Mouse (Mus musculus) lung, postnatal 36 days (tissue): ENCODE measurements at regions not wholly inside any gene's neighbourhood (a gene's known extent, or its start where the extent isn't known, plus 50 kb on each side); places are given as distances from the start of the nearest gene placed in this dataset.

Experiments used
- DNase-seq: peaks from one replicate; pipeline ENCODE4 v3.0.0; 2022; ENCODE audit warnings: mixed read lengths

GRCm38 (mm10) chr10:55767571-55767970, 339.1 kb upstream of the Msl3l2 start:
- peak; percentile 5 for DNase-seq

DNA sequence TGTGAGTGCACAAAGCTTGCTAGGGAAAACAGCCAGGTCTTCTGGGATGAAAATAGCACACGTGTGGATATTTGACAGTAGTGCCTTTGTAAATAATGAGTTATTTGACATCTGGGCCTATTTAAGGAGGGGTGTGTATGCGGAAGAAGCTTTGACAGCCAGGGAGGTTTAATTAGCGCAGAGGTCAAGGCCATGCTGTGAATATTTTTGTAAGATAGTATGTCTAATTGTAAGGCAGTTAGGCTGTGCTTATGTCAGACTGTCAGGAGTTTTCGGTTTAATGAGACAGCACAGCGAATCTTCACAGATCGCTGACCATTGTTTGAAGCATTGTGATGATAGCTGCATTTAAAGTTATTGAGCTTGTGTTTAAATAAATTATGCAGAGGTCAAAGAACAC, 337.1 kb upstream of the Msl3l2 start:
- DNase-seq: no peak

DNA sequence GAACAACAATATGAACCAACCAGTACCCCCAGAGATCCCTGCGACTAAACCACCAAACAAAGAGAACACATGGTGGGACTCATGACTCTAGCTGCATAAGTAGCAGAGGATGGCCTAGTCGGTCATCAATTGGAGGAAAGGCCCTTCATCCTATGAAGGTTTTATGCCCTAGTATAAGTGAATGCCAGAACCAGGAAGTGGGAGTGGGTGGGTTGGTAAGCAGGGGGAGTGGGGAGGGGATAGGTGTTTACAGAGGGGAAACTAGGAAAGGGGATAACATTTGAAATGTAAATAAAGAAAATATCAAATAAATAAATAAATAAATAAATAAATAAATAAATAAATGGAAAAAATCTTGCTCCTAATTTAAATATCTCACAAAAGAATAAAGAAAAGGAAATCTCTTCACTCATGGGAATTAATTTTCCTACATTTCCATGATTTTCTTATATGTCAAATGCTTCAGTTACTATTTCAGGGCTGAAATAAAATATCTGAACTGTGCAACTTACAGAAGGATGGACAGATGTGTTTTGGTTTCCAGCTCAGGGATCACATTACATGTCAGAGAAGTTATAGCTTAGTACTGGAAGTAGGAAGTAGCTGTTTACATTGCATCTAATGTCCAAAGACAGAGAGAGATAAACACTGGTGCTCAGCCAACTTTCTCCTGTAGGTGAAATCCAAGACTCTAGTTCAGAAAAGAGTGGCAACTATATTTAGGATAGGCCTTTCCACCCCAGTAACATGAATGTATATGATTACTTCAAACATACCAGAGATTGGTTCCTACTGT, 323.8 kb upstream of the Msl3l2 start:
- no peak for DNase-seq

- DNase-seq: no peak
Observed at GRCm38 (mm10) chr10:55813966-55814365, 292.8 kb upstream of the Msl3l2 start.

GRCm38 (mm10) chr10:55851361-55851760, 255.4 kb upstream of the Msl3l2 start:
- no peak for DNase-seq

GRCm38 (mm10) chr10:55892606-55893005, 214.1 kb upstream of the Msl3l2 start:
- DNase-seq: no peak

DNA sequence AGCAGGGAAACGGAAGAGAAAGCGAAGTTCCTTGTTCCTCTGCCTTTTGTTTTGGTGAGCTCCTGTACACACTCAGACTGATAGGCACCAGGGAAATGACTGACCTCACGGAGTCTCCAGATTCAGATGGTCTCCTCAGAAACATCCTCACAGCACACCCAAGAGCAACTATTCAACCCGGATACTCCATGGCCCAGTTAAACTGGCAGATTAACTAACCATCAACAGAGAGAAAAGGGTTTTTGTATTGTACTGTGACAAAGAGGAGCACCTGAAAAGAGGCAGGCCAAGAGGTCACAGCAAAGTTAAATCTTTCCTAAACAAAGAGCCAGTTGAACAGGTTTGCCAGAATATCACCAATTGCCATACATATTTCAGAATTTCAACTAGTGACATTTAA, 177.6 kb upstream of the Msl3l2 start:
- DNase-seq: no peak

DNA sequence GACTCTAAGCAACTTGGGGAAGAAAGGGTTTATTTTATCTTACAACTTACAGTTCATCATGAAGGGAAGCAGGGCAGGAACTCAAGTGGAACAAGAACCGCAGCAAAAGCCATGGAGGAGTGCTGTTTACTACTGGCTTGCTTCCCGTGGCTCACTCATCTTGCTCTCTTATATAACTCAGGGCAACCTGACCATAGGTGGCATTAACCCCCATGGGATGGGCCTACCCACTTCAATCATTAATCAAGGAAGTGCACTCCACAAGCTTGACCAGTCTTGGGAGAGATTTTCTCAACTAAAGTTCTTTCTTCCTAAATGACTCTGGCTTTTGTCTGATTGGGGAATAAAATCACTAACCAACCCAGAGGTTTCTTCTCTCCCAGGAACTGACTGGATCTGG, 172.7 kb upstream of the Msl3l2 start:
- no peak for DNase-seq

DNA sequence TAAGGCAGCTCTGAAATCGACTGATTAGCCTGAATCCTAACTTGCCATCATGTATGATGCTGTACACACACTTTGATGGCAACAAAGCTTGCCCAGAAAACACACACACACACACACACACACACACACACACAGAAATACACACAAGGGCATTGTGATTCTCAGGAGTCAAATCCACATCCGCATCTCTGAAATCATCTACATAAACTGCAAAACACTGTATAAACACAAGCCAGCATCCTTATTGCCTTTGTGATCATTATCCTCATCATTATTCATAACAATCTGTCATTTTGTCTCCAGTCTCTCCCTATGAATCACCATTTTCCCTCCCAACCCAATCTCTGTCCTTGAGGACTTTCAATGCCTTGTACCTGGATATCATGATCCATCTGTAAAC, 171.3 kb upstream of the Msl3l2 start:
- no peak for DNase-seq

DNA sequence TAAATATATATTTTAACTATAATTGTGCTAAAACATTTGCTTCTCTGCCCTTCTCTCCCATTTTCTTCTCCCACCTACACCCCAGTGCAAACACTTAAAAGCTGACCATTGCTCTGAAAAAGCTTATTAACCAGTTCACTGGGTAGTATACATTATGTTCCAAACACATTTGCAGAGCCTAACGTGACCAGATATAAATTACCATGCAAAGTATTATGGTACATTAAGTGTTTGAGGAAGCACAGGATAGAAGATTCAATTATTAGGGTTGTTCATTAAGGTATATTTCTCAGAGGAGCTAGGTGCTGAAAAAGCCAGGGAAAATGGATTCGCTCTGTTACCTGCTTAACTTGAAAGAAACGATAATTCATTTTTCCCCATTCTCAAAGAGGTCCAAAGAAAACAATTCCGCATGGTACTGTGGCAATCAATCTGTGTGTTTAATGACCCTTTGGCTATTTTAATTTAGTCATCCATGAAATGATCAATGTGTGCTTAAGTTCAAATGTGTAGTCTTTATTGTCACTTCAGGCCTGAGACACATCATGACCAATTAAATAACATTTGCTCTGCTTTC, 144.0 kb upstream of the Msl3l2 start:
- DNase-seq: no peak
